Mouse (Mus musculus): ENCODE measurements around the gene Hdac7. TPM values are rescaled to one million over a fixed set of nuclear protein-coding genes. Genes with fewer than 3 reads are reported as not detected.

Gene Hdac7
- polyA plus RNA-seq, 2 experiments = 36.5 to 79.3 TPM

DNA sequence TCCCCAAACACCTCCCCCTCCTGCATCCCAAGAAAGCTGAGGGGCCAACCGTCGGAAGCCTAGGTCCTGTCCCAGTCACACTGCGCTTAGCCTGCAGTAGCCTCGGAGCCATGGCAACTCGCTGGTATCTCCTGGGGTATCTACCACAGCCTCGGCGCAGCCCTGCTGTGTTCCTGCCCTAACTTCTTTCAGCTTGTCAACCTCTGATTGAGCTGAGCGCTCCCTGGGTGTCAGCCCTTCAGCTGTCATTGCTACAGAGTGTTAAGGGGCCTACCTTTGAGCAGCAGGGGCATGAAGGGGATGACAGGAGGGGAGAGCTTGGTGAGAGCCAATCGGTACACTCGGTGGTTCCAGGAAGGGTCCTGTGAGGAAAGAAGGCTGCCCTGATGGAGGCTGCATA is 96.0 kb downstream of the Hdac7 start:
- ATAC-seq (ENCODE audit: low FRiP score, low read depth) (no peak), DNase-seq (ENCODE audit: low spot score) (no peak)
- H3K27ac ChIP-seq (replicated peaks; ENCODE audit: low read depth, low read length) = no peak overlapping the region
- no peak overlapping the region for H3K4me2 ChIP-seq (replicated peaks; ENCODE audit: low read depth, low read length, severe bottlenecking)
- TF ChIP-seq POLR2A (IDR thresholded peaks at IDR 0.05; ENCODE audit: borderline replicate concordance, extremely low read depth, insufficient read depth, insufficient read length) = no peak
- no peak overlapping the region for H3K9ac ChIP-seq (ENCODE audit: low read depth, low read length, severe bottlenecking)
- 60% methylated on average over 10 of the region's 10 CpGs for WGBS
- H3K4me3 ChIP-seq (replicated peaks; ENCODE audit: low read length) = no peak overlapping the region
- H3K36me3 ChIP-seq (ENCODE audit: control insufficient read depth, insufficient read depth, low read length) = peaks cover 10% of the 10 kb centered on the region; the same call in 1 of the 2 replicates
- H3K27me3 ChIP-seq (ENCODE audit: control insufficient read depth, insufficient read depth, low read length) = no peaks in the 10 kb centered on the region
- H3K9me3 ChIP-seq (ENCODE audit: control insufficient read depth, low read length) = no peaks in the 10 kb centered on the region
- peaks cover 22% of the 10 kb centered on the region for H3K4me1 ChIP-seq (ENCODE audit: control insufficient read depth, insufficient read depth, low read length)

DNA sequence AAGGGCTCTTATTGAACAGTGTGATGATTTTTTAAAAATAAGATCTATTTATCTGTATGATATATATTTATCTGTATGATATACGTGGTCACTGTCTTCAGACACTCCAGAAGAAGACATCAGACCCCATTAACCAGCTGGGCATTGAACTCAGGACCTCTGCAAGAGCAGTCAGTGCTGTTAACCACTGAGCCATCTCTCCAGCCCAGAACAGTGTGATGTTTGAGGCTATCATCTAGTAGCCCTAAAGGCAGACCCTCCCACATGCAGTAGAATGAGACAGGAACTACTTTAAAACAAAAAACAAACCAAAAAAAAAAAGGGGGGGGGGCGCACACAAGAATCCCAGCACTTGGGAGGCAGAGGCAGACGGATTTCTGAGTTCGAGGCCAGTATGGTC is 96.8 kb downstream of the Hdac7 start:
- no peak overlapping the region for H3K27ac ChIP-seq (replicated peaks; ENCODE audit: low read depth, low read length)
- peaks cover 10% of the 10 kb centered on the region; the same call in 1 of the 2 replicates for H3K36me3 ChIP-seq (ENCODE audit: control insufficient read depth, insufficient read depth, low read length)
- WGBS = 89% methylated on average over 4 of the region's 4 CpGs
- H3K27me3 ChIP-seq (ENCODE audit: control insufficient read depth, insufficient read depth, low read length) = no peaks in the 10 kb centered on the region
- peaks cover 22% of the 10 kb centered on the region for H3K4me1 ChIP-seq (ENCODE audit: control insufficient read depth, insufficient read depth, low read length)
- H3K4me3 ChIP-seq (replicated peaks; ENCODE audit: low read length) = no peak overlapping the region
- H3K9ac ChIP-seq (ENCODE audit: low read depth, low read length, severe bottlenecking) = no peak overlapping the region
- no peaks in the 10 kb centered on the region for H3K9me3 ChIP-seq (ENCODE audit: control insufficient read depth, low read length)
- no peak for TF ChIP-seq POLR2A (IDR thresholded peaks at IDR 0.05; ENCODE audit: borderline replicate concordance, extremely low read depth, insufficient read depth, insufficient read length)
- no peak overlapping the region for H3K4me2 ChIP-seq (replicated peaks; ENCODE audit: low read depth, low read length, severe bottlenecking)
- no peak for DNase-seq (ENCODE audit: low spot score)
- no peak for ATAC-seq (ENCODE audit: low FRiP score, low read depth)

DNA sequence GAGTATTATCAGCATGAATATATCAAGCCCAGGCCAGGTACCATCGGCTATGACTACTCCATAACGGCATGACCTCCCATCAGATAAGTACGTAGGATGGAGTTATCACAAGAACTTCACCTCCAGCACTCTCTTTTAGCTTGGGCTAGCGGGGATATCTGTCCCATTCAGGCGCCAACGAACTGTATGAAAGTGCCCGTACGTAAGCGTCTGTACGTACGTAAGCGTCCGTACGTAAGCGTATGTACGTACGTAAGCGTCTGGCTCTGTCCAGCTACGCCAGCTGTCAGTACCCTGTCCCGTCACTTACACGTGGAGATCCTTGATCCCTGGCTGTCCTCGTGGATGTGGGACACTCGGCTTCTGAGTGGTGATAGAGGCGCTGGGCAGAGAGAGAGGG is 97.6 kb downstream of the Hdac7 start:
- H3K4me3 ChIP-seq (replicated peaks; ENCODE audit: low read length) = no peak overlapping the region
- H3K4me1 ChIP-seq (ENCODE audit: control insufficient read depth, insufficient read depth, low read length) = peaks cover 22% of the 10 kb centered on the region
- H3K4me2 ChIP-seq (replicated peaks; ENCODE audit: low read depth, low read length, severe bottlenecking) = no peak overlapping the region
- ATAC-seq (ENCODE audit: low FRiP score, low read depth) (no peak), DNase-seq (ENCODE audit: low spot score) (no peak)
- no peaks in the 10 kb centered on the region for H3K27me3 ChIP-seq (ENCODE audit: control insufficient read depth, insufficient read depth, low read length)
- no peak overlapping the region for H3K9ac ChIP-seq (ENCODE audit: low read depth, low read length, severe bottlenecking)
- H3K27ac ChIP-seq (replicated peaks; ENCODE audit: low read depth, low read length) = no peak overlapping the region
- H3K36me3 ChIP-seq (ENCODE audit: control insufficient read depth, insufficient read depth, low read length) = peaks cover 10% of the 10 kb centered on the region; the same call in 1 of the 2 replicates
- WGBS = 95% methylated on average over 24 of the region's 24 CpGs
- no peaks in the 10 kb centered on the region for H3K9me3 ChIP-seq (ENCODE audit: control insufficient read depth, low read length)
- TF ChIP-seq POLR2A (IDR thresholded peaks at IDR 0.05; ENCODE audit: borderline replicate concordance, extremely low read depth, insufficient read depth, insufficient read length) = no peak

DNA sequence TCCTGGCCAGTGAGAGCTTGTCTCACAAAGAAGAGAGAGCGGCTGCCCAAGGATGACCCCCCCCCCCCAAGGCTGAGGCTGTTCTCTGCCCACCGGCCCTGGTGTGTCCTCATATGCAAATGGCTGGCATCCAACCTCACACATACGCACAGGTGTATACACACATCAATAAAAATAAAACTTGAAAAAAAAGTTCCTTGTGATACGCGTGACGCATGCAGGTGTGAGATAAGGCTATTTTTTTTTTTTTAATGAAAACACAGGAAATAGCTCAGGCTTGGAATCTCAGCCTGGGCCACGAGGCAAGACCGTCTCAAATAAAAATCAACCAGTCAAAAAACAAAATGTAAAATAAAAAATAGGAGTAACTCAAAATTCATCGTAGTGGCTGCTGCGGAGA is 98.0 kb downstream of the Hdac7 start:
- no peak for DNase-seq (ENCODE audit: low spot score)
- no peak for TF ChIP-seq POLR2A (IDR thresholded peaks at IDR 0.05; ENCODE audit: borderline replicate concordance, extremely low read depth, insufficient read depth, insufficient read length)
- no peak for ATAC-seq (ENCODE audit: low FRiP score, low read depth)
- H3K4me2 ChIP-seq (replicated peaks; ENCODE audit: low read depth, low read length, severe bottlenecking) = no peak overlapping the region
- H3K9ac ChIP-seq (ENCODE audit: low read depth, low read length, severe bottlenecking) = no peak overlapping the region
- H3K27me3 ChIP-seq (ENCODE audit: control insufficient read depth, insufficient read depth, low read length) = no peaks in the 10 kb centered on the region
- H3K9me3 ChIP-seq (ENCODE audit: control insufficient read depth, low read length) = no peaks in the 10 kb centered on the region
- 88% methylated on average over 10 of the region's 10 CpGs for WGBS
- H3K27ac ChIP-seq (replicated peaks; ENCODE audit: low read depth, low read length) = no peak overlapping the region
- H3K4me3 ChIP-seq (replicated peaks; ENCODE audit: low read length) = no peak overlapping the region
- peaks cover 10% of the 10 kb centered on the region; the same call in 1 of the 2 replicates for H3K36me3 ChIP-seq (ENCODE audit: control insufficient read depth, insufficient read depth, low read length)
- H3K4me1 ChIP-seq (ENCODE audit: control insufficient read depth, insufficient read depth, low read length) = peaks cover 22% of the 10 kb centered on the region

DNA sequence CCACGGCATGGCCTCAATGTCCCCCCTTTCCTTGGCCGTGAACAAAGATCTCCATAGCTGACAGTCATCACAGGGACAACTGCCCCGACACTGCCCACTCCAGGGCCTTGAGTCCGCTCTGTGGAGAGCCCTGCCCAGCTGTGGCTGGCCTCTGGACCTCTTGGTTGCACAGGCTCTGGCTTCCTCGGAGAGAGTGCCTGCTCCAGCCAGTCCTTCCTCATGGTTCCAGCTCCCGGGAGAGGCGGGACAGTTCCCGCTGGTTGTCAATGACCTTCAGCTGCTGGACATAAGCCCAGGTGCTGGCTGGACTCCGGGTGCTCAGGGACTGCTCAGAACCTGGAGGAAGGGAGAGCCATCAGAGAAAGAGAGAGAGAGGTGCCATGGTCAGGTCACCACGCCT is 99.0 kb downstream of the Hdac7 start:
- no peak for TF ChIP-seq POLR2A (IDR thresholded peaks at IDR 0.05; ENCODE audit: borderline replicate concordance, extremely low read depth, insufficient read depth, insufficient read length)
- Histone ChIP-seq H3K9me3 (ENCODE audit: control insufficient read depth, low read length) (no peaks in the 10 kb centered on the region), H3K9ac (ENCODE audit: low read depth, low read length, severe bottlenecking) (no peak overlapping the region), H3K27ac (replicated peaks; ENCODE audit: low read depth, low read length) (no peak overlapping the region), H3K4me3 (replicated peaks; ENCODE audit: low read length) (no peak overlapping the region), H3K27me3 (ENCODE audit: control insufficient read depth, insufficient read depth, low read length) (no peaks in the 10 kb centered on the region), H3K4me2 (replicated peaks; ENCODE audit: low read depth, low read length, severe bottlenecking) (no peak overlapping the region), H3K4me1 (ENCODE audit: control insufficient read depth, insufficient read depth, low read length) (peaks cover 13% of the 10 kb centered on the region), H3K36me3 (ENCODE audit: control insufficient read depth, insufficient read depth, low read length) (peaks cover 10% of the 10 kb centered on the region; the same call in 1 of the 2 replicates)
- 77% methylated on average over 9 of the region's 10 CpGs for WGBS
- no peak for DNase-seq (ENCODE audit: low spot score)
- peak; percentile 24; the same call in 1 of the 2 replicates for ATAC-seq (ENCODE audit: low FRiP score, low read depth)

DNA sequence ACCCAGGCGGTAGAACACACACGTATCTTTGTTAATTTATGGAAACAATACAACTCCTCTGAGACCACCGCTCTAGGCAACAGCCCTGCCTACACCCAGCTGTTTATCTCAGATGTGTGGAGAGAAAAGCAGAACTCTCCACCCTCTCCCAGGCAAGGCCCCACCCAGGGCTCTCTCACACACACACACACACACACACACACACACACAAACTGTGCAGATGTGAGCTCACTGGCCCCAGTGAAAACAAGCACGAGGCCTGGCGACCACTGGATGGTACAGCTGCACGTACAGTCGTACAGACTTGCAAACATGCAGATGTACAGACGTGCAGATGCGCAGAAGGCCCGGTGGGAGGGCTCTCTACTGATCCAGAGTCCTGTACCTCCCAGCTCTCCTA is 99.4 kb downstream of the Hdac7 start:
- 47% methylated on average over 10 of the region's 10 CpGs for WGBS
- no peak overlapping the region for H3K27ac ChIP-seq (replicated peaks; ENCODE audit: low read depth, low read length)
- peaks cover 10% of the 10 kb centered on the region; the same call in 1 of the 2 replicates for H3K36me3 ChIP-seq (ENCODE audit: control insufficient read depth, insufficient read depth, low read length)
- H3K27me3 ChIP-seq (ENCODE audit: control insufficient read depth, insufficient read depth, low read length) = no peaks in the 10 kb centered on the region
- no peak overlapping the region for H3K4me2 ChIP-seq (replicated peaks; ENCODE audit: low read depth, low read length, severe bottlenecking)
- DNase-seq (ENCODE audit: low spot score) = peak; percentile 30
- no peak for TF ChIP-seq POLR2A (IDR thresholded peaks at IDR 0.05; ENCODE audit: borderline replicate concordance, extremely low read depth, insufficient read depth, insufficient read length)
- H3K4me1 ChIP-seq (ENCODE audit: control insufficient read depth, insufficient read depth, low read length) = peaks cover 9% of the 10 kb centered on the region
- H3K9me3 ChIP-seq (ENCODE audit: control insufficient read depth, low read length) = no peaks in the 10 kb centered on the region
- ATAC-seq (ENCODE audit: low FRiP score, low read depth) = peak; percentile 54; the same call in 1 of the 2 replicates
- no peak overlapping the region for H3K4me3 ChIP-seq (replicated peaks; ENCODE audit: low read length)
- no peak overlapping the region for H3K9ac ChIP-seq (ENCODE audit: low read depth, low read length, severe bottlenecking)
